Mouse (Mus musculus): Measurements from ENCODE around the gene Cmya5. TPM values are rescaled to one million over a fixed set of nuclear protein-coding genes. Genes with fewer than 3 reads are reported as not detected.
"Not testable (repeated sequence)": the region's sequence is repeated elsewhere in the genome, so short reads cannot be mapped to it uniquely, and the experiment has no call there.

The Cmya5 gene
- total RNA-seq, 2 experiments from 2014 or later = not detected

DNA sequence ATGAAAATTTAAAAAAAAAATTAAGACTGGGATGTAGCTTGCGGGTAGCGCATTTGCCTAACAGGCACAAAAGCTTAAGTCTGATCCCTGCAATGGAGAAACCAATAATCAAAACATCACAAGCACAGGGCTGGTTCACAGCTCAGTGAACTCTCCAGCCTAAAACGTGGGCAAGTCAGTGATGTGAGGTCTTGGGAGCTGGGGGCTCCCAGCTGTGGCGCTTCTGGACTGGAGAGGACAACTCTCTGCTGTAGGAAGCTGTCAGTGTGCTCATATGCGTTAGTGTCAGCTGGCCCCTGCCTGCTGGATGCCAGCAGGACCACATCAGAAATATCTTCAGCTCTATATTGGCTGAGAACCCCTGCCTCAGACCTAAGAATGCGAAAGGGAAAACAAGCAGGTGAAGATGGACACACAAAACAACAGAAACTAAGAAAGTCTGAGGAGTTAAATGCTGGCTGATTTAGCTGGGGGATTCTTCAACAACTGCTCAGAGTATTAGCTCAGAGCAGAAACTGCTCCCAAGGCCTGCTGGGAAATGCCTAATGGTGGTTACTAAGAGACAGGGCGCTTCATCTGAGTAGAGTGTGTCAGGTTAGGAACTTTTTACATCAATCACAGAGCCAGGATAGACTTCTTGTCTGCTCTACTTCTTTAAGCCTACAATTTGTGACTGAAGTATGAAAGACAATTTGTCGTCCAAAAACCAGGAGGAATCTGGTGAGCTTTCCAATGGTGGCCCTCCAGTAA, 16.2 kb downstream of the Cmya5 start:
- ATAC-seq (replicated peaks; ENCODE audit: low FRiP score, poor library complexity, severe bottlenecking) = no peak

DNA sequence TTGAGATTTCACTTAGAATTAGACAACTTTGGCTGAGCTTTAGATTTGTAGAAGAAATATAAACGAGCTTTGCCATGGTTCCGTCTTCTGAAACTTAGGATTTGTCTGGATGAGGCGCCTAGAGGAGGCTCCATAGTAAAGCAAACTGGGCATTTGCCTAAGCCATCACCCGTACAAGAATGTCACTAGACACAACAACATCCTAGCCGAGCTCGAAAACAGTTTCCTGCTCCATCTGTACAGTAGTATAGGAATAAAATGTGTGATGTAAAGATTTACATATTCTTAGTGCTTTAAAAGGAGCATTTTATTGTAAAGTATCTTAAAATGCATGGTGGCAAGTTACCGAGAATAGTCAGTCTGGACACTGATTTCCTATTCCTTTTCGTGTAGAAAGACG, 22.2 kb downstream of the Cmya5 start:
- no peak for ATAC-seq (replicated peaks; ENCODE audit: low FRiP score, poor library complexity, severe bottlenecking)

GRCm38 (mm10) chr13:93117241-93117640, 27.3 kb downstream of the Cmya5 start:
- no peak for ATAC-seq (replicated peaks; ENCODE audit: low FRiP score, poor library complexity, severe bottlenecking)

DNA sequence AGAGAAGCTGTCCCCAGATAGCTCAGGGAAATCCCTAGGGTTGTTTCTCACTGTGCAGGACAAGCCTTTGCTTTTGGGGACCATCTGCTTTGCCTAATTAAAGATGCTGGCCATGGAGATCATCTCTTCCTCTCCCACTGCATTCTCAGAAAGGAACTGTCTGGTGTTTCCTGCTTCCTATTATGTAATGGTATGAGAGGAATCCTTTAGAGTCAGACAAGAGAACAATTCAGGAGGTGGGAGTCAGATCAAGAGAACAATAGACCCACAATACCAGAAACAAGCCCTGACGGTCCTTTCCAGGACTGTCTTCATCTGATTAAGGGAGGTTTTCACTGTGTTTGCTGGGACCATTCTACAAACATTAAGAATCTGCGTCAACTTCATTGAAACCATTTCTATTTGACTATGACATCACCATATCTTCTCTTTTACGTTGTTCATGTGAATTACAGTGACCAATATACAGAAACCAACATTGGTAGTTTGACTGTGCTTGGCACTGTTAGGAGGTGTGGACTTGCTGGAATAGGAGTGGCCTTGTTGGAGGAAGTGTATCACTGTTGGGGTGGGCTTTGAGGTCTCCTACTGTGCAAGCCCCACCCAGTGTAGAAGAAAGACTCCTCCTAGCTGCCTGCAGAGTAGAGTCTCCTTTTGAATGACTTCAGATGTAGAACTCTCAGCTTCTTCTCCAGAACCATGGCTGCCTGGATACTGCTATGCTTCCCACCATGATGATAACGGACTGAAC, 42.0 kb downstream of the Cmya5 start:
- no peak for ATAC-seq (replicated peaks; ENCODE audit: low FRiP score, poor library complexity, severe bottlenecking)

DNA sequence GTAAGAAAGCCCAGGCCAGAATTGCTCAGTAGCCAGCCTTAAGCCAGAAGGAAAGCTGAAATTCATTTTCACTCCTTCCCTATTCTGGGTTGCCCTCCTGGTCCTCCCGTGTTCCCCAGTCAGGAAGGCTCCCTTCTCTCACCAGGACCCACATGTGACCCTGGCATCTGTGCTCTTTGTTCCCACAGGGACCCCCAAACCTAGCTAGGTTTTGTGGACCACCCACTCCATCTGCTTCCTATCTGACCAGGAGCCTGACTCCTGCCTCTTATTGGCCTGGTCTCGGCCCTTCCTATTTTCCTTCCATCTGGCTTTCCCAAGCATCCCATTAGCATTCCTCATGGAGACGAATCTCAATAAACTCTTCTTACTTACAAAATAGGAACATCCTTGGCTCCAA, 45.9 kb downstream of the Cmya5 start:
- no peak for ATAC-seq (replicated peaks; ENCODE audit: low FRiP score, poor library complexity, severe bottlenecking)

DNA sequence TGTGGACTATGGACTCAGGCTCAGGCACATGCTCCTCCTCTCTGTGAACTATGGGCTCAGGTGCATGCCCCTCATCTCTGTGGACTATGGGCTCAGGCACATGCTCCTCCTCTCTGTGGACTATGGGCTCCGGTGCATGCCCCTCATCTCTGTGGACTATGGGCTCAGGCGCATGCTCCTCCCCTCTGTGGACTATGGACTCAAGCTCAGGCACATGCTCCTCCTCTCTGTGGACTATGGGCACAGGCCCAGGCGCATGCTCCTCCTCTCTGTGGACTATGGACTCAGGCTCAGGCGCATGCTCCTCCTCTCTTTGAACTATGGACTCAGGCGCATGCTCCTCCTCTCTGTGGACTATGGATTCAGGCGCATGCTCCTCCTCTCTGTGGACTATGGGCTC, 47.9 kb downstream of the Cmya5 start:
- no peak for ATAC-seq (replicated peaks; ENCODE audit: low FRiP score, poor library complexity, severe bottlenecking)

DNA sequence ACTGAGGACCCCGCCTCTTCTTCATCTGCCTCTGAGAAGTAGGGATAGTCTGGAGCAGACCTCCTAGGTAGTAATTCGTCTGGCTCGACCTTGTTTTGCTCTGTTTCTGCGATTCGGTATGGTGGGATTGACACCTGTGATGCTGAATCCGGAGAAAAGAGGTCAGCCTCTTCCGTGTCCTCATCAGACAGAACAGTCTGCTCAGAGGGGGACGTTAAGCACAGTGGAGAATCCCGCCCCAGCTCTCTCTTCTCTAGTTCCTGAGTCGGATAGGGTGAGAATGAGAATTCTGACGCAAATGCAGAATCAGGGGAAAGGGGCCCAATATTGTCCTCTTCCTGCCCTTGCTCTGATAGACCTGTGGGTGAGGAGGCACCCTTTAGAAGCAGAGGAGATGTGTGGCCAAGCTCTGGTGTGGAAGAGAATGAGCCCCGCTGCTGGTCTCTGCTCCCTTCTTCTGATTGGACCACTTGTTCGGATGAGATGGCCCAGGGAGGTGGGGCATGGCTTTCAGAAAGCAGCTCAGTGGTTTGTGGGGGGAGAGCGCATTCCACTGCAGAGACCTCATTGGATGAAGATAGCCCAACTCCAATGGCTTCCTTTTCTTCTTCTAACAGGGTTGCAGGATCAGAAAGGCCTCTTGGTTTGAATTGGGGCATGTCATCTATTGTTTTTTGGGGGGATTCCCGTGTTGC, 49.3 kb downstream of the Cmya5 start:
- ATAC-seq (replicated peaks; ENCODE audit: low FRiP score, poor library complexity, severe bottlenecking) = no peak

DNA sequence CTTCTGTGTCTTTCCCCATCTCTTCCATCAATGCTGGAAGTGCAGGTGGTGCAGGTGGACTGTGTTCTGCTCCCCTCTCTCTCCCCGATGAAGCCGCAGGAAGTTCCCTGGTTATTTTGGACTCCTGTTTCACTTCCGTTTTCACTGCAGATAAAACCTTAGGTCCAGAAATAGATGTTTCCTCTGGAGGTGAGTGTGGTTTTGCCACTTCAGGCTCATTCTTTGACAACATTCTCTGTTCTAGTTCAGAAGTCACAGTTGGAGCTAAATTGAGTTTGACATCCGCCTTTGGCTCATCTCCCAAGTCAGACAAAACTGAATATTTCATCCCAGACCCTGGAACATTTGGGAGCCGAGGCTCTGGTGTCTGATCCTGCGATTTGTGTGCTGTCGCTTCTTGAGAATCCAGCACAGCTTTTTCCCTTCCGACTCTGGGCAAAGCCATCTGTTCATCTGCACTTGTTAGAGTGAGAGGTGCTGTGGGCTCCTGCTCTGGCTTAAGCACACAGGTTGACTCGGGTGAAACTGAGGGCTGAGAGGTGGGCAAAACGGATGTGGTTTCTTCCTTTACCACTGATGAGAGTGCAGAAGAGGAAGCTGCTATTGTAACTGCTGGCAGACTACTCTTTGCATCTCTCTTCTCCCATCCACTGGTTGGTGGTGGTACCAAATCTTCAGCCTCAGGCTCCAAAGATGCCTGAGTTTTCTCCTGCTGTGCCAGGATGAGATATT, 50.2 kb downstream of the Cmya5 start:
- no peak for ATAC-seq (replicated peaks; ENCODE audit: low FRiP score, poor library complexity, severe bottlenecking)

GRCm38 (mm10) chr13:93093697-93094096, 50.8 kb downstream of the Cmya5 start:
- ATAC-seq (replicated peaks; ENCODE audit: low FRiP score, poor library complexity, severe bottlenecking) = no peak

GRCm38 (mm10) chr13:93092916-93093429, 51.6 kb downstream of the Cmya5 start:
- no peak for ATAC-seq (replicated peaks; ENCODE audit: low FRiP score, poor library complexity, severe bottlenecking)

GRCm38 (mm10) chr13:93091866-93092455, 52.6 kb downstream of the Cmya5 start:
- no peak for ATAC-seq (replicated peaks; ENCODE audit: low FRiP score, poor library complexity, severe bottlenecking)

DNA sequence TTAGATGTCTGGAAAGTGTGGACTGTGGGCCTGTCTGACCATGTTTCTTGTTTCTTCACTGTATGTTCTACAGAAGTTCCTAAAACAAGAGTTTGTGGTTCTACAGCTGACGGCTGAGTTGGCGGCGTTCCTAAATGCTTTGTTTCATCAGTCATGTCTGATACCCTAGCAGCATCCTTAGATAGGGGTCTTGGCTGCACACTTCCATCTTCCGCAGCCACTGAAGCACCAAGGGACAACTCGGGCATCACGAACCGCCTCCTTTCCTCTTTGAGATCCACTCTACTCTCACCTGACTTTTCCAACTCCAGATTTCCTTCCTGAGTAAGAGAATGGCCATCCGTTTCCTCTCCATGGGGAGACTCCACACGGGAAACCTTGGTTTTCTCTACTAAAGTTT, 53.3 kb downstream of the Cmya5 start:
- no peak for ATAC-seq (replicated peaks; ENCODE audit: low FRiP score, poor library complexity, severe bottlenecking)

- no peak for ATAC-seq (replicated peaks; ENCODE audit: low FRiP score, poor library complexity, severe bottlenecking)
These were observed 55.0 kb downstream of the Cmya5 start for GRCm38 (mm10) chr13:93089481-93089880.

DNA sequence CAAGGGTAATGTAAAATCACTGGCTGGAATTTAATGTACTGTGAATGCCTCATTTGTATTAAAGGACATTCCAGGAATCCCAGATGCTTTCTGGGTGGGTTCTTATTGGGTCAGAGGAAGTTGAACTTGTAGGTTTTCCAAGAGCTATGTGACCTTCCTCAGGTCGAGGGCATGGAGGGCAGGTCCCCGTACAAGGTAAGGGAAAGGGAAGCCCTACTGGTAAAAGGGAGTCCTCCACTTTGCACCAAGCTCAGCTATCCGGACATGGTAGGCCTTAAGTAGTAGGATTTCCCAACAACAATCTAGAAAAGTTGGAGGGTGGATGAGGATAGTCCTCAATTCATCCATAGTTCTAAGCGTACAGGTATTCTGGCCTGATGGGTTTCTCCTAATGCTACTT, 58.8 kb downstream of the Cmya5 start:
- no peak for ATAC-seq (replicated peaks; ENCODE audit: low FRiP score, poor library complexity, severe bottlenecking)

DNA sequence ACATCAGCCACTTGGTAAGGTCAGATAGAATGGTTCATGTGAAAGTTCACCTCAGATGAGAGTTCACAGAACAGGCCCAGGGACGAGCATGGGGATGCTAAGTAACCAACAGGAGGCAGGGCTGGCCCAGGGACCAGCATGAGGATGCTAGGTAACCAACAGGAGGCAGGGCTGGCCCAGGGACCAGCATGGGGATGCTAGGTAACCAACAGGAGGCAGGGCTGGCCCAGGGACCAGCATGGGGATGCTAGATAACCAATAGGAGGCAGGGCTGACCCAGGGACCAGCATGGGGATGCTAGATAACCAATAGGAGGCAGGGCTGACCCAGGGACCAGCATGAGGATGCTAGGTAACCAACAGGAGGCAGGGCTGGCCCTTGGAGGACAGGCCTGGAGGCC, 62.2 kb downstream of the Cmya5 start:
- ATAC-seq (replicated peaks; ENCODE audit: low FRiP score, poor library complexity, severe bottlenecking) = not testable (repeated sequence)

- no peak for ATAC-seq (replicated peaks; ENCODE audit: low FRiP score, poor library complexity, severe bottlenecking)
These were observed 63.7 kb downstream of the Cmya5 start for GRCm38 (mm10) chr13:93080859-93081258.

DNA sequence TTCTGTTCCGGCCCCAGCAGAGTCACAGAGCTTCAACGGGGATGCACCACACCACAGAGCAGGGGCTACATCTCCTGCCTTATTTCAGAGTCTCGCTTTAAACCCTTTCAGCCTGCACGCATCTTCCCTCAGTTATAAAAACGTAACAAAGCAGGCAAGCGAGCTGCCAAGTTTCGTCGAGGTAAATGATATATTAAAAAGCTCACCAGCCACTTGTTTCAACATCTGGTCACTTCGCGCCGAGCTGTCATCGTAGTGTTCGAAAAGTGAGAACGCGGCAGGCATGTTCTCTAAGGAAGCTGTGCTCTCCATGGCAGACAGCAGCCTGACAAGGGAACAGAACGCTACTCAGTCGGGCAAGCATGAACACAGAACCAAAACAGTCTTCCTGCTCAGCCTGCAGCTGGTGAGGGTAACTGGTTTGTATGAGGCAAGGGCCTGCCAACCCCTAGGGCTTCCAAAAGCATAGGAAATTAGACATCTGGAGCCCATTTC, 70.3 kb downstream of the Cmya5 start:
- ATAC-seq (replicated peaks; ENCODE audit: low FRiP score, poor library complexity, severe bottlenecking) = no peak

GRCm38 (mm10) chr13:93073595-93073994, 70.9 kb downstream of the Cmya5 start:
- ATAC-seq (replicated peaks; ENCODE audit: low FRiP score, poor library complexity, severe bottlenecking) = no peak

- no peak for ATAC-seq (replicated peaks; ENCODE audit: low FRiP score, poor library complexity, severe bottlenecking)
These were observed 71.6 kb downstream of the Cmya5 start for GRCm38 (mm10) chr13:93072871-93073411.
